Mouse (Mus musculus): Measurements from ENCODE around the gene Adcy1. TPM values are rescaled to one million over a fixed set of nuclear protein-coding genes. Genes with fewer than 3 reads are reported as not detected.
A peak's percentile ranks its signal among the peaks of the same experiment; 100 is the strongest.

Gene Adcy1
- total and polyA plus RNA-seq, 2 experiments from 2014 or later: 12.6 to 142 TPM

- H3K9ac ChIP-seq (replicated peaks; ENCODE audit: low read length, poor library complexity, severe bottlenecking): no peak overlapping the region
- peak overlapping the region; percentile 72 for H3K27ac ChIP-seq (ENCODE audit: low read depth, low read length)
- 8% methylated on average over 11 of the region's 11 CpGs for WGBS
These were observed 7.2 kb upstream of the Adcy1 start for GRCm38 (mm10) chr11:7056121-7056520.

GRCm38 (mm10) chr11:7057781-7058180 is 5.5 kb upstream of the Adcy1 start:
- Histone ChIP-seq H3K4me1 (ENCODE audit: insufficient read depth, low read length) (peaks cover 18% of the 10 kb centered on the region), H3K27ac (ENCODE audit: low read depth, low read length) (no peak overlapping the region), H3K4me2 (ENCODE audit: low read depth, low read length, poor library complexity, severe bottlenecking) (no peak overlapping the region), H3K9me3 (ENCODE audit: low read length) (no peaks in the 10 kb centered on the region), H3K9ac (replicated peaks; ENCODE audit: low read length, poor library complexity, severe bottlenecking) (no peak overlapping the region), H3K36me3 (ENCODE audit: insufficient read depth, low read length) (no peaks in the 10 kb centered on the region), H3K4me3 (ENCODE audit: low read depth, low read length) (no peak overlapping the region), H3K27me3 (ENCODE audit: insufficient read depth, low read length) (peaks cover 6% of the 10 kb centered on the region; the same call in 1 of the 2 replicates)
- no peak for TF ChIP-seq CTCF (IDR thresholded peaks at IDR 0.05)
- DNase-seq (ENCODE audit: low spot score) (no peak), ATAC-seq (ENCODE audit: low FRiP score) (no peak)
- WGBS: 91% methylated on average over 7 of the region's 7 CpGs

More at GRCm38 (mm10) chr11:7056121-7056520, 7.2 kb upstream of the Adcy1 start:
- DNase-seq (ENCODE audit: low spot score): peak; percentile 70
- H3K27me3 ChIP-seq (ENCODE audit: insufficient read depth, low read length): peaks cover 4% of the 10 kb centered on the region; the same call in 1 of the 2 replicates
- H3K9me3 ChIP-seq (ENCODE audit: low read length): no peaks in the 10 kb centered on the region
- TF ChIP-seq CTCF (IDR thresholded peaks at IDR 0.05): no peak
- H3K4me1 ChIP-seq (ENCODE audit: insufficient read depth, low read length): peaks cover 18% of the 10 kb centered on the region
- peak overlapping the region; percentile 4 for H3K4me2 ChIP-seq (ENCODE audit: low read depth, low read length, poor library complexity, severe bottlenecking)
- H3K36me3 ChIP-seq (ENCODE audit: insufficient read depth, low read length): no peaks in the 10 kb centered on the region
- peak; percentile 66; the same call in 1 of the 2 replicates for ATAC-seq (ENCODE audit: low FRiP score)
- H3K4me3 ChIP-seq (ENCODE audit: low read depth, low read length): no peak overlapping the region

GRCm38 (mm10) chr11:7061961-7062360 is 1.3 kb upstream of the Adcy1 start:
- peaks cover 6% of the 10 kb centered on the region; the same call in 1 of the 2 replicates for H3K27me3 ChIP-seq (ENCODE audit: insufficient read depth, low read length)
- H3K27ac ChIP-seq (ENCODE audit: low read depth, low read length): no peak overlapping the region
- H3K9me3 ChIP-seq (ENCODE audit: low read length): no peaks in the 10 kb centered on the region
- no peak for ATAC-seq (ENCODE audit: low FRiP score)
- H3K4me3 ChIP-seq (ENCODE audit: low read depth, low read length): no peak overlapping the region
- no peak overlapping the region; the same call in 1 of the 2 replicates for H3K4me2 ChIP-seq (ENCODE audit: low read depth, low read length, poor library complexity, severe bottlenecking)
- peaks cover 6% of the 10 kb centered on the region; the same call in 1 of the 2 replicates for H3K4me1 ChIP-seq (ENCODE audit: insufficient read depth, low read length)
- no peak for TF ChIP-seq CTCF (IDR thresholded peaks at IDR 0.05)
- no peak overlapping the region for H3K9ac ChIP-seq (replicated peaks; ENCODE audit: low read length, poor library complexity, severe bottlenecking)
- no peaks in the 10 kb centered on the region for H3K36me3 ChIP-seq (ENCODE audit: insufficient read depth, low read length)
- DNase-seq (ENCODE audit: low spot score): no peak
- 29% methylated on average over 6 of the region's 6 CpGs for WGBS

GRCm38 (mm10) chr11:7062566-7062965 is 723 bp upstream of the Adcy1 start:
- no peaks in the 10 kb centered on the region for H3K9me3 ChIP-seq (ENCODE audit: low read length)
- peak overlapping the region; percentile 93 for H3K4me2 ChIP-seq (ENCODE audit: low read depth, low read length, poor library complexity, severe bottlenecking)
- ATAC-seq (ENCODE audit: low FRiP score): peak; percentile 11; the same call in 1 of the 2 replicates
- peak overlapping the region; percentile 67 for H3K4me3 ChIP-seq (ENCODE audit: low read depth, low read length)
- peaks cover 6% of the 10 kb centered on the region; the same call in 1 of the 2 replicates for H3K27me3 ChIP-seq (ENCODE audit: insufficient read depth, low read length)
- 5% methylated on average over 10 of the region's 10 CpGs for WGBS
- H3K9ac ChIP-seq (replicated peaks; ENCODE audit: low read length, poor library complexity, severe bottlenecking): peak overlapping the region; percentile 63
- H3K4me1 ChIP-seq (ENCODE audit: insufficient read depth, low read length): 0 out of 2 replicates have a peak, but pooled peaks cover 6% of the 10 kb centered on the region
- H3K27ac ChIP-seq (ENCODE audit: low read depth, low read length): no peak overlapping the region
- DNase-seq (ENCODE audit: low spot score): no peak
- H3K36me3 ChIP-seq (ENCODE audit: insufficient read depth, low read length): no peaks in the 10 kb centered on the region
- TF ChIP-seq CTCF (IDR thresholded peaks at IDR 0.05): no peak

- under 1% methylated on average over 39 of the region's 53 CpGs for WGBS
- DNase-seq (ENCODE audit: low spot score) (peak; percentile 55), ATAC-seq (ENCODE audit: low FRiP score) (peak; percentile 58)
- H3K4me1 ChIP-seq (ENCODE audit: insufficient read depth, low read length): 0 out of 2 replicates have a peak, but pooled peaks cover 6% of the 10 kb centered on the region
- no peaks in the 10 kb centered on the region for H3K9me3 ChIP-seq (ENCODE audit: low read length)
- peak; percentile 29 for TF ChIP-seq CTCF (IDR thresholded peaks at IDR 0.05)
- peaks cover 6% of the 10 kb centered on the region; the same call in 1 of the 2 replicates for H3K27me3 ChIP-seq (ENCODE audit: insufficient read depth, low read length)
- peak overlapping the region; percentile 93 for H3K4me2 ChIP-seq (ENCODE audit: low read depth, low read length, poor library complexity, severe bottlenecking)
- peak overlapping the region; percentile 48 for H3K27ac ChIP-seq (ENCODE audit: low read depth, low read length)
- peak overlapping the region; percentile 63 for H3K9ac ChIP-seq (replicated peaks; ENCODE audit: low read length, poor library complexity, severe bottlenecking)
- H3K4me3 ChIP-seq (ENCODE audit: low read depth, low read length): peak overlapping the region; percentile 67
- no peaks in the 10 kb centered on the region for H3K36me3 ChIP-seq (ENCODE audit: insufficient read depth, low read length)
These were observed 485 bp downstream of the Adcy1 start for GRCm38 (mm10) chr11:7063681-7064267.
